In the genomic region with DNA sequence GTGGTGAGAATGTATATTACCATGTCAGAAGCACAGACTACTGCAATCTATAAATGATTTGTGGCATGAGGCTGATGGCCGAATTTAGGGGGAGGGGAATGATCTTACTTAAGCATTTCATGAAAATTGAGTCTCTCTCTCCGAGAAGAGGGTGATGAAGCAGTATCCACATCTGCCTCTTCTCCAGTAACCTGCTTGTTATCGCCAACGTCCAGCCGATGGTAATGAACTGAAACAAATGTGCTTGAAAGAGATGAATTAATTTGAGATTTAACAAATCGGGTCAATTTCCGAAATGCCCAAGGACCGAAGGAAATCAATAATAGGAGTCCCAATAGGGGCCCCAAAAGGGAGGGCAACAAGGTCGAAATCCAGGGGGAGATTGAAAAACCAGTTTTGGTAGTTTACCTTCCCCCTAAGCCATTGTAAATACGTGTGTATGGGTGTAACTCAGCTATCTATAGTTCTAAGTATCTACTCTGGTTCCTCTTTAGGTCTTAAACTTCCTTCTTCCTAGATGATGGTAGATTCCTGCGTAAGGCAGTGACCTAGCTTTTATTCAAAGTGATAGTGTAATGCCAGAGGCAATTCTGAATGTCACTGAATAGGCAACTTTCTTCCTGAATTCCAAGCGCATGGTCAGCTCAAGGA, we compare ENCODE assay signal across 14 mouse cellular contexts. TPM values are rescaled to one million over a fixed set of nuclear protein-coding genes. Genes with fewer than 3 reads are reported as not detected.
"Had no signal": no experiment of that assay in that cellular context is flagged by ENCODE, and none has a peak within 500 bp of the region (broad histone marks: within the 10 kb centered on the region; RNA-seq: fewer than 3 reads in every experiment).

No protein-coding gene starts in this region.

RNA-seq across cellular contexts. Expression of gene Esp3, which starts 31.4 kb away (rescaled TPM):
- total RNA-seq: neutrophil, adult 5-6 weeks had no signal
- polyA plus RNA-seq: neural tube, embryonic 13.5 days; neural tube, embryonic 14.5 days; neural tube, embryonic 15.5 days; small intestine, adult 2 months; spleen, adult 2 months; stomach, embryonic 14.5 days; stomach, embryonic 15.5 days; stomach, embryonic 16.5 days; stomach, postnatal 0 days; testis, adult 2 months; thymus, adult 2 months; thymus, postnatal 0 days; urinary bladder, adult 2 months had no signal
